Mouse (Mus musculus): Measurements from ENCODE around the gene Sae1. TPM values are rescaled to one million over a fixed set of nuclear protein-coding genes. Genes with fewer than 3 reads are reported as not detected.

Sae1 gene
- total RNA-seq, 1 experiment from 2014 or later, result 403 TPM

- ATAC-seq (replicated peaks in 1 of 2; ENCODE audit: insufficient read depth in 1 of 2, low FRiP score in 2 of 2, low TSS enrichment in 1 of 2, low read depth in 1 of 2, poor library complexity in 2 of 2, severe bottlenecking in 2 of 2), result peak in 1 of 2 experiments; percentile 68; a peak in 2 of 4 replicates
Measured at GRCm38 (mm10) chr7:16373719-16374118, 13.9 kb downstream of the Sae1 start.

- ATAC-seq (replicated peaks in 1 of 2; ENCODE audit: insufficient read depth in 1 of 2, low FRiP score in 2 of 2, low TSS enrichment in 1 of 2, low read depth in 1 of 2, poor library complexity in 2 of 2, severe bottlenecking in 2 of 2), result no peak
Measured at GRCm38 (mm10) chr7:16370596-16370995, 17.0 kb downstream of the Sae1 start.

GRCm38 (mm10) chr7:16368835-16369234, 18.8 kb downstream of the Sae1 start:
- no peak for ATAC-seq (replicated peaks in 1 of 2; ENCODE audit: insufficient read depth in 1 of 2, low FRiP score in 2 of 2, low TSS enrichment in 1 of 2, low read depth in 1 of 2, poor library complexity in 2 of 2, severe bottlenecking in 2 of 2)

GRCm38 (mm10) chr7:16366669-16367068, 20.9 kb downstream of the Sae1 start:
- no peak for ATAC-seq (replicated peaks in 1 of 2; ENCODE audit: insufficient read depth in 1 of 2, low FRiP score in 2 of 2, low TSS enrichment in 1 of 2, low read depth in 1 of 2, poor library complexity in 2 of 2, severe bottlenecking in 2 of 2)

- no peak for ATAC-seq (replicated peaks in 1 of 2; ENCODE audit: insufficient read depth in 1 of 2, low FRiP score in 2 of 2, low TSS enrichment in 1 of 2, low read depth in 1 of 2, poor library complexity in 2 of 2, severe bottlenecking in 2 of 2)
Measured at GRCm38 (mm10) chr7:16366133-16366646, 21.4 kb downstream of the Sae1 start.

GRCm38 (mm10) chr7:16364901-16365500, 22.6 kb downstream of the Sae1 start:
- 0 out of 4 replicates have a peak, but pooled peaks have one; percentile 5 to 39 for ATAC-seq (replicated peaks in 1 of 2; ENCODE audit: insufficient read depth in 1 of 2, low FRiP score in 2 of 2, low TSS enrichment in 1 of 2, low read depth in 1 of 2, poor library complexity in 2 of 2, severe bottlenecking in 2 of 2)

- ATAC-seq (replicated peaks in 1 of 2; ENCODE audit: insufficient read depth in 1 of 2, low FRiP score in 2 of 2, low TSS enrichment in 1 of 2, low read depth in 1 of 2, poor library complexity in 2 of 2, severe bottlenecking in 2 of 2), result peak; percentile 60 to 66
Measured at GRCm38 (mm10) chr7:16364319-16364718, 23.3 kb downstream of the Sae1 start.

- no peak for ATAC-seq (replicated peaks in 1 of 2; ENCODE audit: insufficient read depth in 1 of 2, low FRiP score in 2 of 2, low TSS enrichment in 1 of 2, low read depth in 1 of 2, poor library complexity in 2 of 2, severe bottlenecking in 2 of 2)
Measured at GRCm38 (mm10) chr7:16357602-16358001, 30.0 kb downstream of the Sae1 start.

- ATAC-seq (replicated peaks in 1 of 2; ENCODE audit: insufficient read depth in 1 of 2, low FRiP score in 2 of 2, low TSS enrichment in 1 of 2, low read depth in 1 of 2, poor library complexity in 2 of 2, severe bottlenecking in 2 of 2), result no peak
Measured at GRCm38 (mm10) chr7:16355854-16356594, 31.6 kb downstream of the Sae1 start.

- no peak for ATAC-seq (replicated peaks in 1 of 2; ENCODE audit: insufficient read depth in 1 of 2, low FRiP score in 2 of 2, low TSS enrichment in 1 of 2, low read depth in 1 of 2, poor library complexity in 2 of 2, severe bottlenecking in 2 of 2)
Measured at GRCm38 (mm10) chr7:16349999-16350398, 37.6 kb downstream of the Sae1 start.

- peak in 1 of 2 experiments; percentile 32; a peak in 1 of 4 replicates for ATAC-seq (replicated peaks in 1 of 2; ENCODE audit: insufficient read depth in 1 of 2, low FRiP score in 2 of 2, low TSS enrichment in 1 of 2, low read depth in 1 of 2, poor library complexity in 2 of 2, severe bottlenecking in 2 of 2)
Measured at GRCm38 (mm10) chr7:16345297-16345696, 42.3 kb downstream of the Sae1 start.

GRCm38 (mm10) chr7:16344598-16344997, 43.0 kb downstream of the Sae1 start:
- no peak for ATAC-seq (replicated peaks in 1 of 2; ENCODE audit: insufficient read depth in 1 of 2, low FRiP score in 2 of 2, low TSS enrichment in 1 of 2, low read depth in 1 of 2, poor library complexity in 2 of 2, severe bottlenecking in 2 of 2)

GRCm38 (mm10) chr7:16337733-16338132, 49.9 kb downstream of the Sae1 start:
- no peak for ATAC-seq (replicated peaks in 1 of 2; ENCODE audit: insufficient read depth in 1 of 2, low FRiP score in 2 of 2, low TSS enrichment in 1 of 2, low read depth in 1 of 2, poor library complexity in 2 of 2, severe bottlenecking in 2 of 2)

GRCm38 (mm10) chr7:16329146-16329545, 58.5 kb downstream of the Sae1 start:
- no peak for ATAC-seq (replicated peaks in 1 of 2; ENCODE audit: insufficient read depth in 1 of 2, low FRiP score in 2 of 2, low TSS enrichment in 1 of 2, low read depth in 1 of 2, poor library complexity in 2 of 2, severe bottlenecking in 2 of 2)

GRCm38 (mm10) chr7:16326607-16326971, 61.0 kb downstream of the Sae1 start:
- ATAC-seq (replicated peaks in 1 of 2; ENCODE audit: insufficient read depth in 1 of 2, low FRiP score in 2 of 2, low TSS enrichment in 1 of 2, low read depth in 1 of 2, poor library complexity in 2 of 2, severe bottlenecking in 2 of 2), result 0 out of 4 replicates have a peak, but pooled peaks of 1 of the 2 experiments have one; percentile 13

- peak; percentile 86 to 95 for ATAC-seq (replicated peaks in 1 of 2; ENCODE audit: insufficient read depth in 1 of 2, low FRiP score in 2 of 2, low TSS enrichment in 1 of 2, low read depth in 1 of 2, poor library complexity in 2 of 2, severe bottlenecking in 2 of 2)
Measured at GRCm38 (mm10) chr7:16325920-16326606, 61.5 kb downstream of the Sae1 start.

GRCm38 (mm10) chr7:16324661-16325060, 62.9 kb downstream of the Sae1 start:
- no peak for ATAC-seq (replicated peaks in 1 of 2; ENCODE audit: insufficient read depth in 1 of 2, low FRiP score in 2 of 2, low TSS enrichment in 1 of 2, low read depth in 1 of 2, poor library complexity in 2 of 2, severe bottlenecking in 2 of 2)

- no peak for ATAC-seq (replicated peaks in 1 of 2; ENCODE audit: insufficient read depth in 1 of 2, low FRiP score in 2 of 2, low TSS enrichment in 1 of 2, low read depth in 1 of 2, poor library complexity in 2 of 2, severe bottlenecking in 2 of 2)
Measured at GRCm38 (mm10) chr7:16320479-16320878, 67.1 kb downstream of the Sae1 start.
